Mouse (Mus musculus): Measurements from ENCODE around the gene Snrpc.

Snrpc gene

GRCm38 (mm10) chr17:27819971-27820567 lies 17.9 kb upstream of the Snrpc start:
- DNase-seq = peak; percentile 63

DNA sequence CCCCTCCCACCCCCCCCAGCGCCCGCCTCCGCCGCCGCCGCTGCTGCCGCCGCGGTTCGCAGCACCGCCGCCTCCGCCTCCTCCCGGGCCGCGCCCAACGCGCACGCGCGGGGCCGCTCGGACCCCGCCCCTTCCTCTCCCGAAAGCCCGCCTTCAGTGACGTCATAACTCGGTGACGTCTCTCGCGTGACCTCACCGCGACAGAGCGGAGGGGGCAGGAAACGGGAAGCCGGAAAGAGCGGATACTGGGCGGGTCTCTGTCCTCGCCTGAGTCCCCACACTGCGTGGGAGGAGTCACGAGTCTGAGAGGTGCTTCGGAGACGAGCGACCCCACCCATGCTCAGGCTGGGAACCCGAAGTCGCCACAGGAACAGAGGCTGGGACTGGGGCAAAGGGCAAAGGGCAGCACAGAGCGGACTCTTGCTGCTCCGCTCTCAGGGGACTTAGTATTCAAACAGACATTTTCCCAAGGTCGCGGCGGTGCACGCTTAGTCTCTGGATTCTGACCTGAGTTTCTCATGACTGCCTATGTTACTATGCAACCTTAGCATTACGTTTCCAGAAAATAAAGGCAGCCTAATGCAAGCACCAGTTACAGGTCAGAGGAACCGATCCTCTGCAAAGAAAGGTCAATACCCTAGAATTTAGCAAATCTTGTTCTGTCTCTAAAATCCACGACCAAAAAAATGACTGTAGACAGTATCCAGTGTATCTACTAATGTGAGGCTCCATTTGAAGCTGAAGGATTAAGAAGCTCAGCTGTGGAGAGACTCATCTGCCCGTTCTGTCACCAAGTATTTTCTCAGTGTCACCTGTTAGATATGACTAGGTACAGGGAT lies 17.2 kb upstream of the Snrpc start, which contains the start of gene D17Wsu92e:
Gene D17Wsu92e (minus strand): TSS at position 81 of the 839 bp plus-strand sequence.
- peak; percentile 99 for DNase-seq

GRCm38 (mm10) chr17:27821407-27822338 lies 16.3 kb upstream of the Snrpc start:
- DNase-seq = no peak

- DNase-seq = no peak
Observed at GRCm38 (mm10) chr17:27823142-27823905, 14.6 kb upstream of the Snrpc start.

DNA sequence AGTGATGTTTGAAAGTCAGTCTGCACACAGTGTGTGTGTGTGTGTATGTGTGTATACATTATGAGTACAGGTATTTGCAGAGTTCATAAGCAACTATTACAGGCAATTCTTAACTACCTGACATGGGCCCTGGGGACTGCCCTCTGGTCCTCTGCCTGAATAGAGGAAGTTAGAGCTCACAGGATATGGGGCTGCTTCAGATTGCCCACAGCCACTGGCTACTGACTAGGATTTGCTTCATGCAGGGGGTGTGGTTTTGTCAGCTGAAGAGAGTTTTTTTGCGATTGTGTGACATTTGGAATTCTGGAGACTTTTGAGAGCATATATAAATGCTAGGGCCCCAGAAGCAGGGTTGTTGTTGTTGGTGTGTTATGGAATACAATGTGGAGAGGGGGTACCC lies 13.0 kb upstream of the Snrpc start:
- DNase-seq = no peak

GRCm38 (mm10) chr17:27825539-27825938 lies 12.4 kb upstream of the Snrpc start:
- no peak for DNase-seq

DNA sequence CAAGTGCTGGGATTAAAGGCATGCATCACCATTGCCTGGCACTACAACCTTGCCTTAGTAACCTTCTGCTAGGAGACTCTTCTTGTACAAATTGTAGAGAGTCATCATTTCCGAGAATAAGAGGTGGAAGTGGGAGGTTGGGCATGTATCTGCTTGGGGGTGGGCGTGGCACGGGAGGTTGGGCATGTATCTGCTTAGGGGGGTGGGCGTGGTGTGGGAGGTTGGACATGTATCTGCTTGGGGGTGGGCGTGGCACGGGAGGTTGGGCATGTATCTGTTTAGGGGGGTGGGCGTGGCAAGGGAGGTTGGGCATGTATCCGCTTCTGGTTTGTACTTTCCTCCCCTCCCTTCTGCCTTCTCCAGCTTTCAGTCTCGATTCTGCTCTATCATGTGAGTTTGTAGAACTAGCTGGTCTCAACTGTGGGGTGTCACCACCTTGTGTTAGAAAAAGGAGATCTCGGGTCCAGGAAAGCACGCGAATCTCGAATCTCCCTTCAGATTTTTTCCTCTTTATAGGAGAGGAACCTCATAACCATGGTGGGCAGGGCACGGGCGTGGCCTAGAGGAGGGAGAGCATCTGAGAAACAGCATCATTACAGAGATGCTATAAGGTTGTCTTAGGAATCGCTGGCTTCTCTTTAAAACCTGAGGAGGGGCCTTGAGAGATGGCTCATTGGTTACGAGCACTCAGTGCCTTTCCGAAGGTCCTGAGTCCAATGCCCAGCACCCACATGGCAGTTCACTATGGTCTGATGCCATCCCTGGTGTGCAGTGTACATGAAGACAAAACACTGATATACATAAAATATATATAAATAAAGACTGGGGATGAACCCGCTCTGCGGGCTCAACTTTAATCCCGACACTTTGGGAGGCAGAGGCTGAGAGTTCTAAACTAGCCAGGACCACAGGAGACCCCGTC lies 11.7 kb upstream of the Snrpc start:
- DNase-seq = peak; percentile 11

DNA sequence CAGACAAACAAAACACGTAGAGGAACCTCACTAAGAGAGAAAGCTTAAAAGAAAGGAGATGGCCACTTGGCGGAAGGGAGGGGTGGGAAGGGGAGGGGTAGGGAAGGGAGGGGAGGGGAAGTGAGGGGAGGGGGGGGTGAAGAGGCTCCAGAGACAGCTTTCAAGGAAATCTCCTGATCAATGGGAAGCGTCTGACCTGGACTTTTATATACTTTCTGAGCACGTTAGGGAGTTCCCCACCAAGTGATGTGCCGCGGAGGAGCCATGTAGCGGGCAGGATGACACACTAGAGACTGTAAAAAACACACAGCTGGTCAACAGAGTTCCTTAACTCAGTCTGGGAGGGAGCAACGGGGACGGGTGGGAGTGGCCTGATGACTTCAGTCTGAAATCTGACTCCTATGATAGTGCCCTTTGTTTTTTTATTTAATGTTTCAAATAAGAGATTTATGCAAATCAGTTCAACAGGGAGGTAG lies 11.0 kb upstream of the Snrpc start:
- DNase-seq = no peak

GRCm38 (mm10) chr17:27827511-27827910 lies 10.4 kb upstream of the Snrpc start:
- DNase-seq = no peak

DNA sequence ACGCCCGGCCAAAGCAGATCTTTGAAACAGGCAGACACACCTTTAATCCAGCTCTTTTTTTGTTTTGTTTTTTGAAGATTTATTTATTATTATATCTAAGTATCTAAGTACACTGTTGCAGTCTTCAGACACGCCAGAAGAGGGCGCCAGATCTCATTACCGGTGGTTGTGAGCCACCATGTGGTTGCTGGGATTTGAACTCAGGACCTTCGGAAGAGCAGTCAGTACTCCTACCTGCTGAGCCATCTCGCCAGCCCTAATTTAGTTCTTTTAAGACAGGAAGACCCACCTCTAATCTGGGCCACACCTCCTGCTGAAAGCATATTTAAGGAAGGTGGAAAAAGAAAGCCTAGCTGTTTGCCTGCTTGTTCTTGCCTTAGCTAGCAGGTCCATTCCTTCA lies 7.5 kb upstream of the Snrpc start:
- DNase-seq = no peak

- peak; percentile 96 for DNase-seq
Observed at GRCm38 (mm10) chr17:27839469-27840252, 1.7 kb downstream of the Snrpc start.

GRCm38 (mm10) chr17:27848351-27848750 lies 10.4 kb downstream of the Snrpc start:
- DNase-seq = no peak

- DNase-seq = no peak
Observed at GRCm38 (mm10) chr17:27851076-27851475, 13.1 kb downstream of the Snrpc start.

DNA sequence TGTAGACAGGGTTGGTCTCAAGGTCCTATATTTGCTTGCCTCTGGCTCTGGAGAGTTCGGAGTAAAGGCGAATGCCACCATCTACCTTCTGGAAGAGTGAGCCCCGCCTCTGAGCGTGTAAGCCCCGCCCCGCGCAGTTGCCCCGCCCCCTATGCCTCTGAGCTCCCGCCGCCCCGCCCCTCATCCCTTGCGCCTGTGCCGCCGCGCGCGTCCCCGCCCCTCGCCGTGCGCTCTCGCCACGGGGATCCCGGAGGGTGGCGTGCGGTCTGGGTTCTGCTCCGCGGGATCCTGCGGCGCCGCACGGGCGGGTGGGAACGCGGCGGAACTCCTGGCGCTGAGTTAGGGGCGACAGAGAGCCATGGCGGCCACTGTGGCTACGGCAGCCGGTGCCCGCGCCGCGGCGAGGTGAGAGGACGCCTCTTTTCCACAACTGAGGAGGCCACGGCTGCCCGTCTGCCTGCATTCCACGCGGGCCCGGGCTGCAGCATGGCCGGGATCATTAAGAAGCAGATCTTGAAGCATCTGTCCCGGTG lies 18.4 kb downstream of the Snrpc start, which contains the start of gene Uhrf1bp1:
Gene Uhrf1bp1 (plus strand): TSS at position 177 of the 533 bp plus-strand sequence.
- DNase-seq = peak; percentile 83

GRCm38 (mm10) chr17:27856798-27857648 lies 19.1 kb downstream of the Snrpc start:
- peak; percentile 49 for DNase-seq

DNA sequence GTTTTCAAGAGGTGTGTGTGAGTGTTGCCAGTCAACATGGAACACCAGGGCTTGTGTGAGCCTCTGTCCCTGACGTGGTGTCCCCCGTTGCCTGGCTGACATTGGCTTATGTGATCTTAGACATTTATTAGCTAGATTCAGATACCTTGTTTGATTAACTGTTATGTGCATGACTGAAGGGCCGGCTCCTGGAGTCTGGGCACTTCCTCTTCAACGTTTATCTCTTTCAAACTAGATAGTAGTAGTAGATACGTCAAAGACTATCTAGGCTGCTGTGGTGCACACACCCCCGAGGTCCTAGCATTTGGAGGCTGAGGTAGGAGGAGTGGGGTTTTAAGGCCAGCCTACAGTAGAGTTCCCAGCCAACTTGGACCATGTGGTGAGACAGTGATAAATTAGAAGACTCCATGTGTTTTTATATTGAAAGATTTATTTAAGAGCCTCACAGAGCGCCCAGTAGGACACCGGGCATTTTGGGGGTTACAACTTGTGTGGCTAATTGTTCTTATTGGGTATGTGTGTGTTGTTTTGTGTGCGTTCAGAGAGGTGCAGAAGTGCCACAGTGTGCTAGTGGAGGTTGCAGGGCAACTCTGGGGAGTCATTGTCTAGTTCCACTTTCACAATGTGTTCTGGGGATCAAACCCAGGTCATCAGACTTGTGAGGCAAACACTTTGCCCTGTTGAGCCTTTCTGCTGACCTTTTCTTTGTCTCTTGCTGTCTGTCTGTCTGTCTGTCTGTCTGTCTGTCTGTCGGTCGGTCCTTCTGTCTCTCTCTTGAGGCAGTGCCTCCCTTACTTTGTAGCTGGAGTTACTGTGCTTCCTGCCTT lies 19.9 kb downstream of the Snrpc start:
- no peak for DNase-seq

DNA sequence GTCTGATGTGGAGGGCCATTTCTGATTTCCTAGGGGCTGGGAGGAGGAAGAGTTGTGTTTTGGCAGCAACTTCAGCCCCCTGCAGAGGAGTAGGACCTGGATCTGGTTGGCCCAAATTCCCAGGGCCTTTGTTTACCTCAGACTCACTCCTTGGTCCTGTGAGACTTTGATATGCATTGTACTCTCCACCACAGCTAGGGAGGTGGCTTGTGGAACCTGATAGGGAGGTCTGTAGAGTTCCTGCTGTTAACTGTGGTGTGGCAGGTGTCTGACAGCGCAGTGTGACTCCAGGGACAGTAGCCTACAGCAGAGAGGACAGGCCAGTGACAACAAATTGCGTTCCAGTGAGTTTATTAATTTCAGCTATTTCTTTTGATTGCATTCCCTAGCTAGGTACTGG lies 21.2 kb downstream of the Snrpc start:
- DNase-seq = no peak

GRCm38 (mm10) chr17:27865461-27865860 lies 27.5 kb downstream of the Snrpc start:
- no peak for DNase-seq

All from right cerebral cortex, postnatal 25 days (tissue).